Mouse (Mus musculus) myocyte (in vitro differentiated cells): ENCODE measurements around the gene Rars. TPM values are rescaled to one million over a fixed set of nuclear protein-coding genes. Genes with fewer than 3 reads are reported as not detected.
A peak's percentile ranks its signal among the peaks of the same experiment; 100 is the strongest.
"Not testable (repeated sequence)": the region's sequence is repeated elsewhere in the genome, so short reads cannot be mapped to it uniquely, and the experiment has no call there.

Source experiments
- H3K27me3 ChIP-seq: one replicate; pipeline ENCODE4 v1.6.1; 2011; ENCODE audit not compliant: control insufficient read depth, insufficient read depth, insufficient read length
- H3K36me3 ChIP-seq: one replicate; pipeline ENCODE4 v1.6.1; 2011; ENCODE audit not compliant: control insufficient read depth, insufficient read depth
- H3K4me2 ChIP-seq: one replicate; pipeline ENCODE4 v1.6.1; 2011; ENCODE audit warnings: low read depth, control low read depth
- H3K4me3 ChIP-seq: one replicate; pipeline ENCODE4 v1.5.1; 2011; ENCODE audit warnings: mild to moderate bottlenecking, control low read depth, moderate library complexity
- H3K79me2 ChIP-seq: one replicate; pipeline ENCODE4 v1.6.1; 2011; ENCODE audit not compliant: control insufficient read depth, insufficient read depth
- H3ac ChIP-seq: one replicate; pipeline ENCODE4 v1.6.1; 2011; ENCODE audit not compliant: control insufficient read depth, insufficient read length
- CEBPB ChIP-seq: IDR thresholded peaks from 2 replicates; pipeline ENCODE4 v1.6.1; 2011; ENCODE audit warnings: mild to moderate bottlenecking, moderate library complexity; ENCODE audit not compliant: poor library complexity, insufficient read depth, severe bottlenecking
- E2F4 ChIP-seq: IDR thresholded peaks from one replicate; pipeline ENCODE4 v1.6.1; 2011; ENCODE audit warnings: mild to moderate bottlenecking, control low read depth, moderate library complexity; ENCODE audit not compliant: insufficient read depth
- MAX ChIP-seq: IDR thresholded peaks from one replicate; pipeline ENCODE4 v1.6.1; 2011; ENCODE audit warnings: low read depth, mild to moderate bottlenecking, control low read depth
- MYOD1 ChIP-seq, 3 experiments: IDR thresholded peaks; one replicate each; pipeline ENCODE4 v1.6.1; 2011; ENCODE audit warnings: control low read depth in 2 of 3, low read depth in 2 of 3, mild to moderate bottlenecking in 2 of 3, moderate library complexity in 1 of 3; ENCODE audit not compliant: insufficient read length in 2 of 3, control insufficient read depth in 1 of 3
- MYOG ChIP-seq, 3 experiments: IDR thresholded peaks; one replicate each; pipeline ENCODE4 v1.6.1; 2011; ENCODE audit warnings: control low read depth in 2 of 3, low read depth in 2 of 3, mild to moderate bottlenecking in 2 of 3; ENCODE audit not compliant: insufficient read length in 2 of 3, control insufficient read depth in 1 of 3, insufficient read depth in 1 of 3
- POLR2A ChIP-seq: IDR thresholded peaks from one replicate; pipeline ENCODE4 v1.6.1; 2011; ENCODE audit warnings: low read depth, mild to moderate bottlenecking, control low read depth, moderate library complexity; ENCODE audit not compliant: insufficient read length
- POLR2AphosphoS2 ChIP-seq: IDR thresholded peaks from one replicate; pipeline ENCODE4 v1.6.1; 2011; ENCODE audit warnings: low read depth, control low read depth; ENCODE audit not compliant: insufficient read length
- REST ChIP-seq: IDR thresholded peaks from one replicate; pipeline ENCODE4 v1.6.1; 2011; ENCODE audit warnings: mild to moderate bottlenecking, control low read depth, moderate library complexity; ENCODE audit not compliant: insufficient read depth, insufficient read length
- SRF ChIP-seq: IDR thresholded peaks from one replicate; pipeline ENCODE4 v1.6.1; 2011; ENCODE audit warnings: low read depth; ENCODE audit not compliant: control insufficient read depth, insufficient read length
- TCF12 ChIP-seq: IDR thresholded peaks from one replicate; pipeline ENCODE4 v1.6.1; 2011; ENCODE audit warnings: mild to moderate bottlenecking, control low read depth; ENCODE audit not compliant: poor library complexity, insufficient read depth, severe bottlenecking
- TCF3 ChIP-seq: IDR thresholded peaks from one replicate; pipeline ENCODE4 v1.6.1; 2011; ENCODE audit warnings: low read depth, control low read depth; ENCODE audit not compliant: insufficient read length
- USF1 ChIP-seq: IDR thresholded peaks from one replicate; pipeline ENCODE4 v1.6.1; 2011; ENCODE audit warnings: low read depth, mild to moderate bottlenecking, control low read depth, moderate library complexity
- polyA plus RNA-seq: library from polyadenylated mRNA; unstranded; fragments of >200 nt; fragmentation: generic; extraction: Trizol; gene quantifications from one replicate; pipeline ENCODE4 v1.2.1, GENCODE M21; 2012; ENCODE audit warnings: missing spikeins

Rars gene
- polyA plus RNA-seq, 1 experiment: 112 TPM

DNA sequence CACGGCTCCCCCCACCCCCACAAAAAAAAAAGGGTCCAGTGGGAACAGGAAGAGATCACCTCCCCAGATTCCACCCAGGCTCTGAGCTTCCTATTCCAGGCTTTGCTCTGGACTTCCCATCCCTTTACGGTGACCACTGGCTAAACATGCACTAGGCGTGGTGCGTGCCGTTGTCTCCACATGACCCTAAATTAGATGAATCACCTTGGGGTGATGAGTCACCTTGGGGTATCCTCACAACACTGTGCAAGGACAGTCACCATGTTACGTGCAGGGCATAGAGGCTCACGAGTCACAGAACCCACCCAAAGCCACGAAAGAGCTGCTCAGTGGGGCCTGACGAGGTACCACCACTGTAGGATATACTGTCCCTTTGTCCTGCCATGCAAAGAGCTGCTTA is 10.0 kb upstream of the Rars start:
- TF ChIP-seq USF1 (peak; percentile 29), MYOG (IDR thresholded peaks at IDR 0.05; ENCODE audit: control insufficient read depth in 1 of 3, insufficient read depth in 1 of 3, insufficient read length in 2 of 3, low read depth in 2 of 3) (no peak), SRF (no peak), TCF3 (no peak), MAX (no peak), POLR2A (no peak)
- H3K79me2 ChIP-seq: no peaks in the 10 kb centered on the region
- H3K4me2 ChIP-seq: peak overlapping the region; percentile 38
- H3ac ChIP-seq: no peak overlapping the region
- H3K36me3 ChIP-seq: no peaks in the 10 kb centered on the region
- no peaks in the 10 kb centered on the region for H3K27me3 ChIP-seq
- H3K4me3 ChIP-seq: no peak overlapping the region

DNA sequence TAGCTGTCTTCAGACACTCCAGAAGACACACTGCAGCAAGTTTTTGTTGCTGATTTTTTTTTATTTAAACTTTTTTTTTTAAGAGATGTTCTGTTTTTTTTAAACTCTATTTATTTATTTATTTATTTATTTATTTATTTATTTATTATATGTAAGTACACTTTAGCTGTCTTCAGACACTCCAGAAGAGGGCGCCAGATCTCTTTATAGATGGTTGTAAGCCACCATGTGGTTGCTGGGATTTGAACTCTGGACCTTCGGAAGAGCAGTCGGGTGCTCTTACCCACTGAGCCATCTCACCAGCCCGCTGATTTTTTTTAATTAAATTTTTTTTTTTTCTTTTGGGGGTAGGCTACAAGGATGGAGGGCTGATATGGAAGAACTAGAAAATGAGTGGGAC is 8.3 kb upstream of the Rars start:
- not testable (repeated sequence) for H3K4me3 ChIP-seq, H3K36me3 ChIP-seq, H3K27me3 ChIP-seq, H3K79me2 ChIP-seq, H3K4me2 ChIP-seq, H3ac ChIP-seq

- no peak overlapping the region for H3K4me2 ChIP-seq
- TF ChIP-seq SRF: no peak
- no peak for TF ChIP-seq CEBPB
- no peak for TF ChIP-seq POLR2AphosphoS2
- no peak for TF ChIP-seq REST
- TF ChIP-seq MAX: no peak
- no peak for TF ChIP-seq MYOG (IDR thresholded peaks at IDR 0.05; ENCODE audit: control insufficient read depth in 1 of 3, insufficient read depth in 1 of 3, insufficient read length in 2 of 3, low read depth in 2 of 3)
- TF ChIP-seq TCF3: no peak
- TF ChIP-seq USF1: no peak
- TF ChIP-seq E2F4: no peak
- TF ChIP-seq POLR2A: no peak
- no peak for TF ChIP-seq TCF12
- TF ChIP-seq MYOD1 (IDR thresholded peaks at IDR 0.05; ENCODE audit: control insufficient read depth in 1 of 3, insufficient read length in 2 of 3, low read depth in 2 of 3): no peak
- H3K79me2 ChIP-seq: no peaks in the 10 kb centered on the region
- H3K4me3 ChIP-seq: no peak overlapping the region
- H3ac ChIP-seq: no peak overlapping the region
- no peaks in the 10 kb centered on the region for H3K36me3 ChIP-seq
- H3K27me3 ChIP-seq: no peaks in the 10 kb centered on the region
Observed at GRCm38 (mm10) chr11:35841738-35842325, 7.5 kb upstream of the Rars start.

DNA sequence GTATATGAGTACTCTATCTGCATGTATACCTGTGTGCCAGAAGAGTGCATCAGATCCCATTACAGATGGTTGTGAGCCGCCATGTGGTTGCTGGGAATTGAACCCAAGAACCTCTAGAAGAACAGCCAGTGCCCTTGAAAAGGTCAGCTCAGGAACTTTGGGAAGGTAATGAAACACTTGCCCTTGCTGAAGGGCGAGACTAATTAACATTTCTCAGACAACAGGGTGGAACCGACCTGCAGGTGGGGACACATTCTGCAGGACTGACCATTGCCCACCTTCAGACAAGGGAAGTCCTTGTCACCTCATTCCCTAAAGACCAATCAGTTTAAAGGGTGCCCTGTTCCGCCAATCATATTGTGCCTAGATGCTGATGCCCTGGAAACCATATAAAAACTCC is 6.5 kb upstream of the Rars start:
- not testable (repeated sequence) for H3K79me2 ChIP-seq, H3ac ChIP-seq, H3K36me3 ChIP-seq, H3K27me3 ChIP-seq, H3K4me3 ChIP-seq, H3K4me2 ChIP-seq

DNA sequence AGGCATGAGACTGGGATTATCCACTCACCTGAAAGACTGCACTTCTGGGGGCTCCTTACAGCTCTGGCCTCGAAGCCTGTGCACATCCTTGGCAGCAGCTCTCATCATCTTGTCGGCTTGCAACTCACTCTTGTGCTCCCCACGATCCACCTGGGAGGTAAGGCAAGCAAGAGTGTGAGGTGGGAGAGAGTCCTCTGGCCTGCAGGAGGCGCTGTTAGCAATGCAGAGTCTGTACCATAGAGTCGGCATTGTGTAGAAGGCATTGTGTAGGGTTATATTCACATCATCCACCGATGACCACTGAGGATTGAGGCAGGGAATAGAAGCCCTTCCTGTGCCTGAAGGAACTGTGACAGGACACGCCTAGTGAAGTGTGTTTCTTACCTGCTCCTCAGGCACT is 6.0 kb upstream of the Rars start:
- TF ChIP-seq MYOG (IDR thresholded peaks at IDR 0.05; ENCODE audit: control insufficient read depth in 1 of 3, insufficient read depth in 1 of 3, insufficient read length in 2 of 3, low read depth in 2 of 3) (no peak), MAX (no peak), REST (no peak), USF1 (no peak), POLR2A (no peak), CEBPB (no peak), TCF12 (no peak), POLR2AphosphoS2 (no peak)
- H3K36me3 ChIP-seq: no peaks in the 10 kb centered on the region

More for the DNA sequence above, 6.0 kb upstream of the Rars start:
- Histone ChIP-seq H3K27me3 (no peaks in the 10 kb centered on the region), H3ac (no peak overlapping the region), H3K4me2 (no peak overlapping the region), H3K79me2 (no peaks in the 10 kb centered on the region), H3K4me3 (no peak overlapping the region)
